Mouse (Mus musculus): ENCODE results near the gene Tspan4. TPM values are rescaled to one million over a fixed set of nuclear protein-coding genes. Genes with fewer than 3 reads are reported as not detected.

Gene Tspan4
- total RNA-seq, 2 experiments from 2014 or later = 49.6 to 61.3 TPM

DNA sequence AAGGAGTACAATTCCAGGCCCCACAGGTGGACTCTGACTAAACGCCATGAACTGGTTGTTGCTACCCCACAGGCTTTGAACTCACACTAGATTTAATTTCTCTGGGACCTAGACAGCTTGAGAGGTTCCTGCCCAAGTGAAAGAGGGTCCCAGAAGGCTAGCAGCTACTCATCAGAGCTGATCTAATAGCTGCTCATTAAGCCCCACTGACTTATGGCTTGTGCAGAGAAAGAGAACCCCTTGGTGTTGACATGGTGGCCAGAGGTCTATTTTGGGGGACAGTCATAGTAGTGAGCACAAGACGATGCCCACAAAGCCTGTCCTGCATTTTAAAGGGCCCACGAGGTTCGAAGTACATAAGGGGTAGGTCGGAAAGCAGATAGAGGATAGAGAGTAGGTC is 880 bp upstream of the Tspan4 start:
- no peak for DNase-seq (ENCODE audit: low spot score in 2 of 2)

- DNase-seq (ENCODE audit: low spot score in 2 of 2) = no peak
Observed at GRCm38 (mm10) chr7:141475805-141476158, 742 bp downstream of the Tspan4 start.

GRCm38 (mm10) chr7:141476226-141476980 is 1.4 kb downstream of the Tspan4 start:
- DNase-seq (ENCODE audit: low spot score in 2 of 2) = peak; percentile 82 to 84

GRCm38 (mm10) chr7:141476981-141477370 is 1.9 kb downstream of the Tspan4 start:
- DNase-seq (ENCODE audit: low spot score in 2 of 2) = no peak

- DNase-seq (ENCODE audit: low spot score in 2 of 2) = no peak
Observed at GRCm38 (mm10) chr7:141477578-141478269, 2.7 kb downstream of the Tspan4 start.

DNA sequence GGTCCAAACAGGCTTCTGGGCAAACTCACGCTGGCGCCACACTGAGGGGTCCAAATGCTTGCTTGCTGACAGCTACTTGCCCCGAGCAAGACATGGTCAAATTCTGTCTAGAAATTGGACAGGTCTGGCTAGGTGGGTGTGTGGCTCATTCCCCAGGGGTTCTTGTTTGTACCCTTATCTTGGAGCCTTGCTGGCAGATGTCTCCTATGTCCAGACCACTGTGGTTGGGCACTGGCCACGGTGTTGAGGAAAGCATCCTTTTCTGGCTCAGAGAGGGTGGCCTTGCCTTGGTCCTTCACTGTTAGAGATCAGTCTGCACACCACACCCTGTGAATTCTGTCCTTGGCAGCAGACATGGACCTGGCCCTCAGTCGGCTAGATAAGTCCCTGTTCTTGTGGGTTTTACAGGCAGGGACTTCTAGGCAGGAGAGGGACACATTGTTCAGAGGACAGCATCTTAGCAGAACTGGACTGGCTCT is 3.3 kb downstream of the Tspan4 start:
- DNase-seq (ENCODE audit: low spot score in 2 of 2) = no peak

GRCm38 (mm10) chr7:141480842-141481497 is 5.9 kb downstream of the Tspan4 start:
- DNase-seq (ENCODE audit: low spot score in 2 of 2) = peak in 1 of 2 experiments; percentile 56

- peak in 1 of 2 experiments; percentile 48 for DNase-seq (ENCODE audit: low spot score in 2 of 2)
Observed at GRCm38 (mm10) chr7:141481498-141482401, 6.7 kb downstream of the Tspan4 start.

- DNase-seq (ENCODE audit: low spot score in 2 of 2) = no peak
Observed at GRCm38 (mm10) chr7:141482531-141483024, 7.5 kb downstream of the Tspan4 start.

- DNase-seq (ENCODE audit: low spot score in 2 of 2) = no peak
Observed at GRCm38 (mm10) chr7:141483114-141483653, 8.1 kb downstream of the Tspan4 start.

- DNase-seq (ENCODE audit: low spot score in 2 of 2) = no peak
Observed at GRCm38 (mm10) chr7:141484186-141485120, 9.4 kb downstream of the Tspan4 start.

GRCm38 (mm10) chr7:141485186-141485585 is 10.1 kb downstream of the Tspan4 start:
- DNase-seq (ENCODE audit: low spot score in 2 of 2) = no peak

GRCm38 (mm10) chr7:141485606-141486005 is 10.6 kb downstream of the Tspan4 start:
- no peak for DNase-seq (ENCODE audit: low spot score in 2 of 2)

DNA sequence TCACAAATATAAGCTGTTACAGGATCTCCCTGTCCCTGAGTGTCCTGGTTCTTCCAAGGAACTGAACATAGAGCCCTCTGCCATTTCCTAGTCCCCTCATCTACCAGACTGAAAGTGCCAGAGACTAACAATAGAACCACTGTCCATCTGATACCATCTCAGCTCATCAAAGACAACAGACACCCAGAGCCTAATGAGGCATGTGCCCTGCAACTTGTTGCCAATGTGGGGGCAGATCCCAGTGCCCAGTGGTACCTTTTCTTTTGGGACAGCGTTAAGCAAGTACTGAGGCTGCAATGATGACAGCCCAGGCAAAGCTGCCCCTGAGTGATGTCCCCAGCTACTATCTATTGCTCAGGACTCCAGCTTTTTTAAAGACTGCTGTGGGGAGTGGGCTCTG is 11.2 kb downstream of the Tspan4 start:
- DNase-seq (ENCODE audit: low spot score in 2 of 2) = no peak

GRCm38 (mm10) chr7:141487141-141487540 is 12.1 kb downstream of the Tspan4 start:
- DNase-seq (ENCODE audit: low spot score in 2 of 2) = no peak

GRCm38 (mm10) chr7:141491151-141491550 is 16.1 kb downstream of the Tspan4 start:
- DNase-seq (ENCODE audit: low spot score in 2 of 2) = no peak

GRCm38 (mm10) chr7:141492738-141493137 is 17.7 kb downstream of the Tspan4 start:
- DNase-seq (ENCODE audit: low spot score in 2 of 2) = no peak

DNA sequence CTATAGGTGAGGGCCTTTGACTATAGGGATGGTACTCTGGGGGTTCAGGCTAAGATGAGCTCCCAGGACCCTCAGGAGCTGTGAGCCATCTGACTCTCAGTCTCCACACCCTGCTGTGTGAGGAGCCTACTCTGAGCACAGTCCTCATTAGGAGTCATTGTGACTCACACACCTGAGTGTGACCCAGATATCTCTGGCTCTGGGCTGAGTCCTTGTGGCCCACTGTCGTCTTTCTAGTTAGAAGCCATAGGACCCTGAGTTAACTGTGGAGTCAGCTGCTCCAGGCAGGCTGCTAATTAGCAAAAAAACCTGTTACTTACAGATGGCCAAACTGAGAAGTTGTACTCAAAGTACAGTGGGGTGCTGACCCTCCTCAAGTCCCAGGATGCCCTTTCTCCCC is 18.7 kb downstream of the Tspan4 start:
- DNase-seq (ENCODE audit: low spot score in 2 of 2) = no peak

- DNase-seq (ENCODE audit: low spot score in 2 of 2) = no peak
Observed at GRCm38 (mm10) chr7:141495379-141495778, 20.3 kb downstream of the Tspan4 start.

All from adrenal gland, adult 18-20 months (tissue).